Mouse (Mus musculus): Measurements from ENCODE around the gene Alad. TPM values are rescaled to one million over a fixed set of nuclear protein-coding genes. Genes with fewer than 3 reads are reported as not detected.
A peak's percentile ranks its signal among the peaks of the same experiment; 100 is the strongest.

Gene Alad
- polyA plus RNA-seq, 1 experiment from 2014 or later, result 68.6 TPM

DNA sequence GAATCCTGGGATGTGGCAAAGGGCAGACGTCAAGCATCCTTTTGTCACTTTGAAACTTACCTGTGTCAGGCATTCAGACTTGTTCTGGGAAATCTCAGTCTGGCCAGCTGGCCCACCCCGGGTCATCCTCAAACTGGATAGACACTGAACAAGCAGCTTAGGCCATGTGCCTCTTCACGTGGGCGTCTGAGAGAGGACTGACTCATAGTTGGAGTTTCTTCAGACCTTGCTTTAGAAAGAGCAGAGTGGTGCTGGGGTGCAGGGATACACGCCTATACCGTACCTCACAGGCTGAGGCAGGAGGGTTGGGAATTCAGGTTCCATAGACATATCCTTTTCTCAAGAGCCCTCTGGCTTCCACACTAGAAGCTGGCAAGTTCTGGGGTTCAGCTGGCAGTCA is 24.1 kb upstream of the Alad start:
- H3K4me2 ChIP-seq, result no peak overlapping the region
- H3K4me3 ChIP-seq, result no peak overlapping the region
- no peaks in the 10 kb centered on the region for H3K36me3 ChIP-seq
- H3K27ac ChIP-seq (replicated peaks), result no peak overlapping the region
- 88% methylated on average over 6 of the region's 6 CpGs for WGBS
- no peak for ATAC-seq (ENCODE audit: extremely low read depth, insufficient number of reproducible peaks, low FRiP score, low TSS enrichment)
- H3K9me3 ChIP-seq, result no peaks in the 10 kb centered on the region
- H3K27me3 ChIP-seq (replicated peaks), result 0 out of 2 replicates have a peak, but pooled peaks cover 4% of the 10 kb centered on the region
- no peak overlapping the region for H3K9ac ChIP-seq
- H3K4me1 ChIP-seq, result no peaks in the 10 kb centered on the region

- no peak overlapping the region for H3K4me3 ChIP-seq
- H3K4me1 ChIP-seq, result no peaks in the 10 kb centered on the region
- no peaks in the 10 kb centered on the region for H3K9me3 ChIP-seq
- 73% methylated on average over 3 of the region's 3 CpGs for WGBS
- no peak overlapping the region for H3K4me2 ChIP-seq
- H3K36me3 ChIP-seq, result no peaks in the 10 kb centered on the region
- no peak for ATAC-seq (ENCODE audit: extremely low read depth, insufficient number of reproducible peaks, low FRiP score, low TSS enrichment)
- 0 out of 2 replicates have a peak, but pooled peaks cover 4% of the 10 kb centered on the region for H3K27me3 ChIP-seq (replicated peaks)
- no peak overlapping the region for H3K27ac ChIP-seq (replicated peaks)
- no peak overlapping the region for H3K9ac ChIP-seq
These were observed 22.1 kb upstream of the Alad start for GRCm38 (mm10) chr4:62541802-62542201.

DNA sequence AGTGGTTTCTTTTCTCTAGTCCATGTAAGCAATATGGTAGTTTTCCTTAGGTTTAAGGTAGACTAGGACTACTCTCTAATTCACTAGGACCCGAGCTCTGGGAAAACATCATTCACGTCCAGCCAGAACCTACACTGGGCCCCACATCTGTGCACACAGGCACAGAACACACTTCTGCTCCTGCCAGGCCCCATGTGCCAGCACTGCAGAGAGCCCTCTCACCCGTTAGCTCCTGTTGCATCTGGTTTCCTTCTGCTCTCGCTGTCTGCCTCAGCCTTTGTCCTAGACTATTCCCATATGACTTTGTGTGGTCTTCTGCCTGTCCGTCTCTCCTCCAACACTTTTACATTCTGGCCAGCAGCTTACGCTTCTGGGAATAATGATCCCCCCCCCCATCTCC is 14.0 kb upstream of the Alad start:
- peaks cover 8% of the 10 kb centered on the region for H3K4me1 ChIP-seq
- no peak overlapping the region for H3K4me2 ChIP-seq
- no peaks in the 10 kb centered on the region for H3K27me3 ChIP-seq (replicated peaks)
- no peaks in the 10 kb centered on the region; the same call in 1 of the 2 replicates for H3K9me3 ChIP-seq
- 60% methylated on average over 6 of the region's 6 CpGs for whole genome bisulfite sequencing
- H3K4me3 ChIP-seq, result no peak overlapping the region
- no peak overlapping the region for H3K9ac ChIP-seq
- H3K36me3 ChIP-seq, result no peaks in the 10 kb centered on the region
- no peak for ATAC-seq (ENCODE audit: extremely low read depth, insufficient number of reproducible peaks, low FRiP score, low TSS enrichment)
- no peak overlapping the region for H3K27ac ChIP-seq (replicated peaks)

- H3K4me3 ChIP-seq, result no peak overlapping the region
- peaks cover 20% of the 10 kb centered on the region for H3K4me1 ChIP-seq
- no peaks in the 10 kb centered on the region for H3K9me3 ChIP-seq
- H3K4me2 ChIP-seq, result no peak overlapping the region
- ATAC-seq (ENCODE audit: extremely low read depth, insufficient number of reproducible peaks, low FRiP score, low TSS enrichment), result no peak
- no peak overlapping the region for H3K27ac ChIP-seq (replicated peaks)
- H3K9ac ChIP-seq, result no peak overlapping the region
- 70% methylated on average over 4 of the region's 4 CpGs for WGBS
- H3K36me3 ChIP-seq, result peaks cover 14% of the 10 kb centered on the region
- no peaks in the 10 kb centered on the region for H3K27me3 ChIP-seq (replicated peaks)
These were observed 7.9 kb upstream of the Alad start for GRCm38 (mm10) chr4:62527655-62528054.

DNA sequence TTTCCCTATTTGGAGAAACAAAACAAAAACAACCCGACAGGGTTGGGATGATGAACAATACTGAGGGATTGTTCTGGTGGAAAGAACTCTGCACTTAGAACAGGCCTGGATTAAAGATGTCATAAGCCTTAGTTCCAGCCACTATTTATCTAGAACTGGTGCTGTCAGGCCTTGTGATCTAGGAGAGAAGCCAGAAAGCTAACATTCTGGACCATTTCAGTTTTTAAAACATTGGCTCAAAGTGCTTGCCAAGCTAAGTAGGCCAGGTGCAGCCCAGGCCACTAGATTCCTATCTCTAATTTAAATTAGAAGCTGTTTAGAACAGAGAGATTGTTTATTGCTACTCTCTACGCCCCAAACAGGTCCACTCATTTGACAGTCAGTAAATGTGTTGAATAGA is 6.5 kb upstream of the Alad start:
- 48% methylated on average over 2 of the region's 2 CpGs for WGBS
- Histone ChIP-seq H3K9me3 (no peaks in the 10 kb centered on the region), H3K27me3 (replicated peaks) (no peaks in the 10 kb centered on the region), H3K4me2 (no peak overlapping the region), H3K4me3 (no peak overlapping the region), H3K27ac (replicated peaks) (no peak overlapping the region), H3K36me3 (peaks cover 25% of the 10 kb centered on the region), H3K4me1 (peaks cover 20% of the 10 kb centered on the region), H3K9ac (no peak overlapping the region)
- no peak for ATAC-seq (ENCODE audit: extremely low read depth, insufficient number of reproducible peaks, low FRiP score, low TSS enrichment)

DNA sequence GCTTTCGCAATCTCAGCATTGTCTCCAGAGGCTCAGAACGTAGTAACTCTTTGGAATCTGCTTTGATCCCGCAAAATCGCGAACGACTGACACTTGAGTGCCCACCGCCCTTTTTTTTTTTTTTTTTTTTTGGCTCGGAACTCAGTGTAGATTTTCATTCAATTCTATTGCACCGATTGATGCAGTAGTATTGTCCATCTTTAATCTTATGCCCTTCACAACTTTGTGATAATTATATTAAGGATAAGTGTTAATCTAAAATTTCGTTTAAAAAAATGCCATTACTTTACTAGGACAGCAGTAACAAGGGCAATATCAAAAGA is 5.7 kb upstream of the Alad start:
- H3K4me1 ChIP-seq, result peaks cover 14% of the 10 kb centered on the region
- H3K36me3 ChIP-seq, result peaks cover 25% of the 10 kb centered on the region
- no peaks in the 10 kb centered on the region for H3K27me3 ChIP-seq (replicated peaks)
- WGBS, result 1% methylated on average over 10 of the region's 10 CpGs
- H3K27ac ChIP-seq (replicated peaks), result no peak overlapping the region
- ATAC-seq (ENCODE audit: extremely low read depth, insufficient number of reproducible peaks, low FRiP score, low TSS enrichment), result no peak
- no peaks in the 10 kb centered on the region for H3K9me3 ChIP-seq
- H3K9ac ChIP-seq, result peak overlapping the region; percentile 93
- peak overlapping the region; percentile 89 for H3K4me3 ChIP-seq
- H3K4me2 ChIP-seq, result peak overlapping the region; percentile 96

DNA sequence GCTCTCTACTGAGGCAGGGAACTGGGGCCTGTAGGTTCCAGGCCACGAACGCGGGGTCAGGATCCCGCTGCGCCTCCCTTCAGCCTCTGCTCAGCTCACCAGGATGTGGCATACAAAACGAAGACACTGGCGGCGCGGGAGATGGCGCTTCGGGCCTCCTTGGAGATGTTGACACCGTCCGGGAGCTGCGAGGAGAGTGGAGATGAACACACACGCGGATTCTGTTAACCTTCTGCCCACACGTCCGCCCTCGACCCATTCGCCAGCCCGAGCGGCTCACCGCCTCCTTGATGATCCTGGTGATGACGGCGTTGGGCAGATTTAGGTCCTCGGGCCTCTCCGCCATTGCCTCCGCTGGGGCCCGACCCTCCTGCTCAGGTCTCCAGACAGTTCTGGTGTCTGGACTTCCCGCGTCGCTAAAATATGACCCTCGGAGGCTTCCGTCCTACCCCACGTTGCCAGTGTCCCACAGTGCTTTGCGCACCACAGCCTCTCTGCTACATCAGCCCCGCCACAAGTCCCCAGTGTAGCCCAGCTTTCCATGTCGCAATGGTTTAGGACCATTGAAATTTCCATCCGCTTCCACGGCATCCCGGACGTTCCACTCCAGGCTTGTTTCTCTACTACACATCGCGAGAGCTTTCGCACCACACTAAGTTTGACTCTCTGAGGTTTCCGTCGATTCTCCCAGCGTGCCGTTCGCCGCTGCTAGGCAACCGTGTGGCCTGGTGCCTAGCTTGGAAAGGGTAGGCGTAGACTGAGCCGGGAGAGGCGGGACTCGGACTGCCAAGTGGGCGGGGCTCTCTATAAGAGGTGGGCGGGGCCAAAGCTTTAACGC is 5.2 kb upstream of the Alad start, which contains the start of the genes Pole3 and 4933430I17Rik:
Pole3 (minus strand) TSS at position 418 of the 838 bp plus-strand sequence.
4933430I17Rik (plus strand) TSS at position 719 of the 838 bp plus-strand sequence.
- under 1% methylated on average over 59 of the region's 59 CpGs for WGBS
- no peaks in the 10 kb centered on the region for H3K9me3 ChIP-seq
- peak within 1 kb of the TSS; percentile 93 for H3K9ac ChIP-seq
- H3K27me3 ChIP-seq (replicated peaks), result no peaks in the 10 kb centered on the region
- peak within 1 kb of the TSS; percentile 95 for H3K27ac ChIP-seq (replicated peaks)
- H3K4me1 ChIP-seq, result peaks cover 15% of the 10 kb centered on the region
- peaks cover 25% of the 10 kb centered on the region for H3K36me3 ChIP-seq
- peak within 1 kb of the TSS; percentile 96 for H3K4me2 ChIP-seq
- H3K4me3 ChIP-seq, result peak within 1 kb of the TSS; percentile 89
- peak; percentile 96 for ATAC-seq (ENCODE audit: extremely low read depth, insufficient number of reproducible peaks, low FRiP score, low TSS enrichment)

DNA sequence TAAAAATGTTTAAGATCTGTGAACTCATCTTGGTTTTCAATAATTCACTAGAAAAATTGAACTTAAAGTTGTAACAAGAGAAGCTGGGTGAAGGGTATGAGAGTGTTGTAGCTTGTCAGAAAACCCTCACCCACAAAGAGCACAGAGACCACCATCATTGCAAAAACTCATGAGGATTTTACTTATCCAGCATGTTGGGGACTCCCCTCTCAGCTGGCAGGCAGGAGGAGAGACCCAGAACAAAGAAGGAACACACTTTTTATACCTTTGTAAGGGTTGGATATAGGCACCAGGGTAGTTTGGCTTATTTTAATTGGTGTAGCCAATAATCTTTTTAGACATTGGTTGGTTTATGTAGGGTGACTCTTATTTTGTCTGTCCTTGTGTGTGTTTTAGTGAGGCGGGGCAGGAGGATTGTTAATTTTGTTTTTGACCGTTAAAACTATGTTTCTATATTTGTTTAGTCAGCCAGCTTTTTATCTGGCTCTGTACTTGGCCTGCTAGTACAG is 1.2 kb upstream of the Alad start:
- WGBS, result 79% methylated on average over 2 of the region's 2 CpGs
- Histone ChIP-seq H3K9me3 (no peaks in the 10 kb centered on the region), H3K9ac (no peak overlapping the region), H3K4me2 (peak overlapping the region; percentile 78; the same call in 1 of the 2 replicates), H3K27me3 (replicated peaks) (no peaks in the 10 kb centered on the region), H3K27ac (replicated peaks) (no peak overlapping the region), H3K4me1 (peaks cover 48% of the 10 kb centered on the region), H3K36me3 (peaks cover 25% of the 10 kb centered on the region), H3K4me3 (no peak overlapping the region; the same call in 1 of the 2 replicates)
- ATAC-seq (ENCODE audit: extremely low read depth, insufficient number of reproducible peaks, low FRiP score, low TSS enrichment), result no peak

DNA sequence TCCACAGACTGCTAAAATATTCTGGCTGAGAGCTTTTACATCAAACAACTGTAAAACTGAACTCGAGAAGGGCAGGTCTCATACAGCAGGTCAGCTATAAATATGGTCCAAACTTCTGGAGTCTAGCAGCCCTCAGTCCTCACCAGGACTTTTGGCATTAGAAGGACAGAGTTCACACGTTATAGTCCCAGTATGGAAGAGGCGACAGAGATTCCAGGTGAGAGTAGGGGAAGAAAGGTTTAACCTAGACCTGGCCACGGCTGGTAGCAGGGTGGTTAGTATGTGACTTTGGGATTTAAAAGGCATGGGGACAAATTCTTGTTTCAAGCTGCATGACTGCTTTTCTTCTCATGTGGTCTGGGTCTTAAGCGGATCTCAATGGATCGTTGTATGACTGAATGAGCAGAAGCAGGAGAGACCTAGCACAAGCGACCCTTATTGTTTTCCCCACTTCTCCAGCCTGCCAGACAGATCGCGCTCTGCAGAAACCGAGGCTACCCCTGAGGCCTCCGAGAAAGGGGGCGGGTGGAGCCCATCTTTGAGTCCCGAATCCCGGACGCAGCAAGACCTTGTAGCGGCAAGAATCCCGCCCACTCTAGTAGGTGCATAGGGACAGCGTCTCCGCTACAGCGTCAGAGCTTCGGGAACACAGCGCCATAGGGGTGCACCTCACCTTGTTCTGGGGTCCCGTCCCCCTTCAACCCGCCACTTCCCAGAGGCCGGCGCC is 433 bp downstream of the Alad start:
- peak; percentile 41 for ATAC-seq (ENCODE audit: extremely low read depth, insufficient number of reproducible peaks, low FRiP score, low TSS enrichment)
- Histone ChIP-seq H3K4me3 (peak overlapping the region; percentile 68), H3K27ac (replicated peaks) (peak overlapping the region; percentile 85), H3K27me3 (replicated peaks) (no peaks in the 10 kb centered on the region), H3K9me3 (no peaks in the 10 kb centered on the region), H3K36me3 (peaks cover 25% of the 10 kb centered on the region), H3K9ac (peak overlapping the region; percentile 76), H3K4me1 (peaks cover 59% of the 10 kb centered on the region), H3K4me2 (peak overlapping the region; percentile 78)
- 1% methylated on average over 26 of the region's 26 CpGs for whole genome bisulfite sequencing

GRCm38 (mm10) chr4:62518416-62519121 is 1.1 kb downstream of the Alad start:
- Histone ChIP-seq H3K4me3 (peak overlapping the region; percentile 68), H3K27ac (replicated peaks) (peak overlapping the region; percentile 85), H3K36me3 (peaks cover 25% of the 10 kb centered on the region), H3K4me2 (peak overlapping the region; percentile 78), H3K9ac (peak overlapping the region; percentile 76), H3K27me3 (replicated peaks) (no peaks in the 10 kb centered on the region), H3K9me3 (no peaks in the 10 kb centered on the region), H3K4me1 (peaks cover 59% of the 10 kb centered on the region)
- ATAC-seq (ENCODE audit: extremely low read depth, insufficient number of reproducible peaks, low FRiP score, low TSS enrichment), result no peak
- WGBS, result 34% methylated on average over 13 of the region's 13 CpGs

Measured in heart, embryonic 13.5 days (tissue).